Mouse (Mus musculus) stomach, embryonic 16.5 days (tissue): ENCODE measurements around the gene Lilr4b. TPM values are rescaled to one million over a fixed set of nuclear protein-coding genes. Genes with fewer than 3 reads are reported as not detected.
"Not testable (repeated sequence)": the region's sequence is repeated elsewhere in the genome, so short reads cannot be mapped to it uniquely, and the experiment has no call there.

Experiments used
- ATAC-seq: fragments of 200-750 bp; cut with Nextera tagmentation; 2 replicates; pipeline ENCODE4 v1.8.0; 2017; ENCODE audit warnings: moderate number of reproducible peaks, moderate TSS enrichment; ENCODE audit not compliant: insufficient read depth, low FRiP score
- H3K27ac ChIP-seq: fragments of 300-500 bp; sonication (generic); 2 replicates; pipeline ENCODE4 v1.5.1; 2014; ENCODE audit warnings: low read length
- H3K27me3 ChIP-seq: fragments of 300-500 bp; sonication (generic); 2 replicates; pipeline ENCODE4 v1.6.1; 2014; ENCODE audit warnings: low read length, control low read depth, mixed read lengths; ENCODE audit not compliant: control insufficient read depth, insufficient read depth
- H3K36me3 ChIP-seq: fragments of 300-500 bp; sonication (generic); 2 replicates; pipeline ENCODE4 v1.6.1; 2014; ENCODE audit warnings: low read length; ENCODE audit not compliant: control insufficient read depth, insufficient read depth
- H3K4me1 ChIP-seq: fragments of 300-500 bp; sonication (generic); 2 replicates; pipeline ENCODE4 v1.6.1; 2014; ENCODE audit warnings: low read length, control low read depth, mixed read lengths; ENCODE audit not compliant: control insufficient read depth, insufficient read depth
- H3K4me2 ChIP-seq: fragments of 300-500 bp; sonication (generic); 2 replicates; pipeline ENCODE4 v1.6.1; 2014; ENCODE audit warnings: low read depth, low read length, mixed read lengths
- H3K4me3 ChIP-seq: fragments of 300-500 bp; sonication (generic); replicated peaks from 2 replicates; pipeline ENCODE4 v1.5.1; 2014; ENCODE audit warnings: mild to moderate bottlenecking, low read length
- H3K9ac ChIP-seq: fragments of 300-500 bp; sonication (generic); 2 replicates; pipeline ENCODE4 v1.6.1; 2014; ENCODE audit warnings: low read length
- H3K9me3 ChIP-seq: fragments of 300-500 bp; sonication (generic); replicated peaks from 2 replicates; pipeline ENCODE4 v1.6.1; 2016; ENCODE audit warnings: low read length, control low read depth; ENCODE audit not compliant: control insufficient read depth
- WGBS: fragments of 180-500 bp; shearing (Covaris S2); extraction: QIAGEN DNeasy Blood & Tissue Kit; methylation state at CpG from one replicate; pipeline ENCODE4 v1.1.7; 2014; 5-methylcytosine and 5-hydroxymethylcytosine counted together
- polyA plus RNA-seq: library from polyadenylated mRNA; unstranded; fragments of >200 nt; fragmentation: Nextera tagmentation; extraction: Ambion mirVana; gene quantifications from 2 replicates; pipeline ENCODE4 v1.2.1, GENCODE M21; 2015

Lilr4b gene
- polyA plus RNA-seq, 1 experiment from 2014 or later, result 2.5 TPM

DNA sequence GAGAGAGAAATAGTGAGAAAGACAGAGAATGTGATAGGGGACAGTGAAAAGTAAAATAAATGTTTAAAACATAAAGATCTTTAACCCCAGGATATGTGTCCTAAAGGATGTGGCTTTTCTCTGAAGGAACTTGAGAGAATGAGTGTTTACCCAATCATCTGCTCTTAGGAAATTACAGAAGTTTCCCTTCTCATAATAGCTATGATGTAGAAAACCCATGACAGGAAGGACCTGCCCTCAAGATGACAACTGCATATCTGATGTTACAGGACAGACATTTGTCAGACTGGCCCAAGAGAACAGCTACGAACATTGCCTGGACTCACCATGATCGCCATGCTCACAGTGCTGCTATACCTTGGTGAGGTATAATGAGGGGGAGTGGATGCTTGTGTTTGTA is 10.3 kb downstream of the Lilr4b start, which contains the start of gene Lilrb4a:
Gene Lilrb4a, plus strand, starts transcription at position 266 of the 400 bp plus-strand sequence.
- H3K4me2 ChIP-seq, H3K4me3 ChIP-seq, H3K4me1 ChIP-seq, H3K36me3 ChIP-seq, H3K9me3 ChIP-seq, H3K27ac ChIP-seq, ATAC-seq, H3K9ac ChIP-seq, H3K27me3 ChIP-seq: not testable (repeated sequence)
- no CpG with 5 or more reads among the region's 2 CpGs for WGBS

DNA sequence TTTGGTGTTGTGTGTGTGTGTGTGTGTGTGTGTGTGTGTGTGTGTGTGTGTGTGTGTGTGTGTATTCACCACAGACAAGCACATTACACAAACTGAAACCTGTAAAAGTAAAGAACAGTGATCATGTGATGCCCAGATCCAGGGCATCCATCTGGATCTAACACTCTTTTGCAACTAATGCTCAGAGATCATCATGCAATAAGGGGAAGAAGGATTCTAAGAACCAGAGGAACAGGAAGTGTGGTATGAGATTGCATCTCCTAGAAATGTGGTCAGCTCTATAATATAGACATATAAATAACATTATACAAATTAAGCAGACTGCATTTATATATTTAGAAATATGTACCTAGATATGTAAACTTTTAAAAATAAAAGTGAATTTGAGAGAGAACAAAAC is 39.6 kb downstream of the Lilr4b start:
- Histone ChIP-seq H3K27me3 (no peaks in the 10 kb centered on the region), H3K36me3 (no peaks in the 10 kb centered on the region), H3K4me3 (no peak overlapping the region), H3K27ac (no peak overlapping the region), H3K9ac (no peak overlapping the region), H3K4me2 (no peak overlapping the region), H3K4me1 (no peaks in the 10 kb centered on the region), H3K9me3 (no peaks in the 10 kb centered on the region)
- ATAC-seq, result no peak

DNA sequence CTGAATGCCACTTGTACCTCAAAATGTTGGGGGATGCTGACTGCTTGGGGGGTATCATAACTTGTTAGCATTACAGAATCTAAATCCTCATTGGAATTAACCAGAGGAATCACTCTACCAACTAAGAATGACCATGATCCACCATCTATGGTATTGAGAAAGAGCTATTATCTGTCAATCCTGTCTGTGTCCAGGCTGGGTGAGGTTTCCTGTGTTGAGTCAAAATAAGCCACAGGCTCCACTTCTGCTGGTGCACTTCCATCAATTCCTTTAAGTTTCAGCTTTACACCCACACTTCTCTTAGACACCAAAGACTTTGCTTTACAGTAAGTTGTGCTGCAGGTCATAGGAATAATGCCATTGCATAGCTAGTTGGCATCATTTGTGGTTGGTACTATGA is 41.0 kb downstream of the Lilr4b start:
- Histone ChIP-seq H3K9ac (no peak overlapping the region), H3K36me3 (no peaks in the 10 kb centered on the region), H3K4me2 (no peak overlapping the region), H3K4me1 (no peaks in the 10 kb centered on the region), H3K27me3 (no peaks in the 10 kb centered on the region), H3K9me3 (no peaks in the 10 kb centered on the region), H3K27ac (no peak overlapping the region), H3K4me3 (no peak overlapping the region)
- no peak for ATAC-seq

DNA sequence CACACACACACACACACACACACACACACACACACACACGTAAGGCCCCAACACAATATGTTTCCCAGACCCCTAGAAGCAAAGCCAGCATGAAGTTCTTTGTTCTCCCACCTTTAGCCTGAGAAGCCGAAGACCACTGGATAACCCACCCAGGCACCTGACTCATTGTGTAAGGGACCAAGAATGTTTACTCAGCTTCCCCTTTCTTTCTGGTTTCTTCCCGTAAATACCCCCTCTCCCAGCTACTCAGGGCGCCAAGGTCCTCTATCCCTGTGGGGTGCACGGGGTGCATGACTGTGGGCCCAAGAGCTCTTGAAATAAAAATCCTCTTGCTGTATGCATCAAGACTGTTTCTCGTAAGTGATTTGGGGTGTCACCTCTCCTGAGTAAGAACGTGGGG is 45.7 kb downstream of the Lilr4b start:
- H3K4me3 ChIP-seq, result no peak overlapping the region
- no peak for ATAC-seq
- H3K27ac ChIP-seq, result no peak overlapping the region
- no peaks in the 10 kb centered on the region for H3K9me3 ChIP-seq
- no peaks in the 10 kb centered on the region for H3K4me1 ChIP-seq
- no peak overlapping the region for H3K9ac ChIP-seq
- H3K4me2 ChIP-seq, result no peak overlapping the region
- no peaks in the 10 kb centered on the region for H3K36me3 ChIP-seq
- H3K27me3 ChIP-seq, result no peaks in the 10 kb centered on the region
- 62% methylated on average over 7 of the region's 7 CpGs for WGBS

DNA sequence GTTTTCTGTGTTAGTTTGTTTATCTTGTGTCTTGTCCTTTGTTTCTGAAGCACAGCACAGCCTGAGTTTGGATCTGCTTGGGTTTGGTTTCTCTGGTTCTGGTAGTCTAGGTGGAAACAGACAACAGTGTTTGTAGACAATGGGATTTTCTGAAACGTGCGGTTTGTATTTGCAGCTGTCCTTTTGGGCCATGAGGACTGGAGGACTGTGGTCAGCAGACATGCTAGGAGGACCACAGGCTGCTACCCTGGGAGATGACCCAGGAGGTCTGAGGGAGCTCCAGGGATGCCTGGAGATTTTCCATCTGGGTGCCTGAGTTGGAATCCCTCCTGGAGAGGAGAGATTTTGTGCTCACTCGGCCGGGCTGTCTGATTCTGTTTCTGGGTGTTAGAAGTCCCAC is 46.2 kb downstream of the Lilr4b start:
- H3K9ac ChIP-seq, result no peak overlapping the region
- no peaks in the 10 kb centered on the region for H3K4me1 ChIP-seq
- no peaks in the 10 kb centered on the region for H3K27me3 ChIP-seq
- no peak overlapping the region for H3K27ac ChIP-seq
- 61% methylated on average over 4 of the region's 4 CpGs for WGBS
- no peak overlapping the region for H3K4me3 ChIP-seq
- H3K9me3 ChIP-seq, result no peaks in the 10 kb centered on the region
- H3K4me2 ChIP-seq, result no peak overlapping the region
- H3K36me3 ChIP-seq, result no peaks in the 10 kb centered on the region
- no peak for ATAC-seq

DNA sequence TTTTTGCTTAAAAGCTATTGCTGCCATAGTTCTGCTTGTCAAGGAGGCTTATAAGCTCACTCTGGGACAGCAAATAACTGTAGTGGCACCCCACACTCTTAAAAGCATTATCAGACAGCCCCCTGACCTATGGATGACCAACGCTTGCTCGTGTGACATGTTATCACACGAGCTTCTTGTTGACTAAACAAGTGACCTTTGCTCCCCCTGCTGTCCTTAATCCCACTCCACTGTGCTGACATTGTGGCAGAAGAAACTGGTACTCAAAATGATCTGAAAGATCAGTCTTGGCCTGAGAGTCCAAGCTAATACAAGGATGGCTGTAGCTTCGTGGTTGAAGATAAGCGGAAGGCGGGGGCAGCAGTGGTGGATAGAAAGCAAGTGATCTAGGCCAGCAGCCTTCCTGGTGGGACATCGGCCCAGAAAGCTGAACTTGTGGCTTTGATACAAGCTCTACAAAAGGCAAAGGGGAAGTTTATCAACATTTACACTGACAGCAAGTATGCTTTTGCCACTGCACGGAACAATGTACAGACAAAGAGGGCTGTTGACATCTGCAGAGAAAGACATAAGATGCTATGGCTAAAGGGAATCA is 48.5 kb downstream of the Lilr4b start:
- no peaks in the 10 kb centered on the region for H3K27me3 ChIP-seq
- 49% methylated on average over 8 of the region's 8 CpGs for WGBS
- no peaks in the 10 kb centered on the region for H3K9me3 ChIP-seq
- H3K9ac ChIP-seq, result no peak overlapping the region
- ATAC-seq, result no peak
- no peak overlapping the region for H3K4me2 ChIP-seq
- no peaks in the 10 kb centered on the region for H3K36me3 ChIP-seq
- no peaks in the 10 kb centered on the region for H3K4me1 ChIP-seq
- H3K4me3 ChIP-seq, result no peak overlapping the region
- H3K27ac ChIP-seq, result no peak overlapping the region

DNA sequence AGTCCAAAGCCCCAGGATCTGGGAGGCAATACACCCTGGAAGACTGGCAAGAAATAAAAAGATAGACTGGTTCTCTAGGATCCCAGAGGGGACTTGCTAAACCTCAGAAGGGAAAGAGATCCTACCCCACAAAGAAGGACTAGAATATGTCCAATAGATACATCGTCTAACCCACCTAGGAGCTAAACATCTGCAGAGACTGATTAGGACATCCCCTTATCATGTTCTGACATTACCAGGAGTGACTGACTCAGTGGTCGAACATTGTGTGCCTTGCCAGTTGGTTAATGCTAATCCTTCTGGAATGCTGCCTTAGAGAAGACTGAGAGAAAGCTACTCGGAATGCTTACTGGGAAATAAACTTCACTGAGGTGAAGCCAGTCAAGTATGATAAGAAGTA is 49.1 kb downstream of the Lilr4b start:
- Histone ChIP-seq H3K4me2 (no peak overlapping the region), H3K4me1 (no peaks in the 10 kb centered on the region), H3K27me3 (no peaks in the 10 kb centered on the region), H3K9ac (no peak overlapping the region), H3K36me3 (no peaks in the 10 kb centered on the region), H3K4me3 (no peak overlapping the region), H3K9me3 (no peaks in the 10 kb centered on the region), H3K27ac (no peak overlapping the region)
- no peak for ATAC-seq
- WGBS, result 65% methylated on average over 3 of the region's 3 CpGs

DNA sequence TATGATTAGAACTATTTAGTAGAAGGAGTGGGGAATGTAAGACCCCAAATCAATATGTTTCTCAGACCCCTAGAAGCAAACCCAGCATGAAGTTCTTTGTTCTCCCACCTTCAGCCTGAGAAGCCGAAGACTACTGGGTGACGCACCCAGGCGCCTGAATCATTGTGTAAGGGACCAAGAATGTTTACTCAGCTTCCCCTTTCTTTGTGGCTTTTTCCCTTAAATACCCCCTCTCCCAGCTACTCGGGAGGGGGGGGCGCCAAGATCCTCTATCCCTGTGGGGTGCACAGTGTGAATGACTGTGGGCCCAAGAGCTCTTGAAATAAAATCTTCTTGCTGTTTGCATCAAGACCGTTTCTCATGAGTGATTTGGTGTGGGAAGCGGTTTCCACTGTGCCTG is 50.4 kb downstream of the Lilr4b start:
- Histone ChIP-seq H3K27me3 (no peaks in the 10 kb centered on the region), H3K4me3 (no peak overlapping the region), H3K9ac (no peak overlapping the region), H3K9me3 (no peaks in the 10 kb centered on the region), H3K4me2 (no peak overlapping the region), H3K27ac (no peak overlapping the region), H3K36me3 (no peaks in the 10 kb centered on the region), H3K4me1 (no peaks in the 10 kb centered on the region)
- WGBS, result 77% methylated on average over 7 of the region's 7 CpGs
- ATAC-seq, result no peak
